Mouse (Mus musculus) hindbrain, embryonic 14.5 days (tissue): ENCODE data around the gene Aggf1. TPM values are rescaled to one million over a fixed set of nuclear protein-coding genes. Genes with fewer than 3 reads are reported as not detected.
A peak's percentile ranks its signal among the peaks of the same experiment; 100 is the strongest.
"Not testable (repeated sequence)": the region's sequence is repeated elsewhere in the genome, so short reads cannot be mapped to it uniquely, and the experiment has no call there.

Source experiments
- ATAC-seq: fragments of 200-750 bp; cut with Nextera tagmentation; 2 replicates; pipeline ENCODE4 v1.8.0; 2017; ENCODE audit warnings: moderate number of reproducible peaks, mild to moderate bottlenecking, moderate TSS enrichment, moderate library complexity; ENCODE audit not compliant: low FRiP score
- DNase-seq: peaks from one replicate; pipeline ENCODE4 v3.0.0-alpha.2; 2015; ENCODE audit warnings: low spot score
- H3K27ac ChIP-seq: fragments of 300-500 bp; sonication (generic); 2 replicates; pipeline ENCODE4 v1.5.1; 2014; ENCODE audit warnings: mild to moderate bottlenecking, moderate library complexity
- H3K27me3 ChIP-seq: fragments of 300-500 bp; sonication (generic); 2 replicates; pipeline ENCODE4 v1.6.1; 2014; ENCODE audit warnings: mild to moderate bottlenecking, low read length, mixed read lengths; ENCODE audit not compliant: control insufficient read depth, insufficient read depth
- H3K36me3 ChIP-seq: fragments of 300-500 bp; sonication (generic); replicated peaks from 2 replicates; pipeline ENCODE4 v1.6.1; 2014; ENCODE audit not compliant: control insufficient read depth, insufficient read depth
- H3K4me1 ChIP-seq: fragments of 300-500 bp; sonication (generic); replicated peaks from 2 replicates; pipeline ENCODE4 v1.6.1; 2014; ENCODE audit warnings: antibody characterized with exemption, low read length, mixed read lengths; ENCODE audit not compliant: control insufficient read depth, insufficient read depth
- H3K4me2 ChIP-seq: fragments of 300-500 bp; sonication (generic); replicated peaks from 2 replicates; pipeline ENCODE4 v1.6.1; 2014; ENCODE audit warnings: mild to moderate bottlenecking, moderate library complexity
- H3K4me3 ChIP-seq: fragments of 300-500 bp; sonication (generic); replicated peaks from 2 replicates; pipeline ENCODE4 v1.5.1; 2014; ENCODE audit warnings: mild to moderate bottlenecking, low read length
- H3K9ac ChIP-seq: fragments of 300-500 bp; sonication (generic); 2 replicates; pipeline ENCODE4 v1.6.1; 2014
- H3K9me3 ChIP-seq: fragments of 300-500 bp; sonication (generic); 2 replicates; pipeline ENCODE4 v1.6.1; 2016; ENCODE audit warnings: low read length; ENCODE audit not compliant: control insufficient read depth
- WGBS: fragments of 180-500 bp; shearing (Covaris S2); extraction: QIAGEN DNeasy Blood & Tissue Kit; methylation state at CpG from one replicate; pipeline ENCODE4 v1.1.7; 2014; 5-methylcytosine and 5-hydroxymethylcytosine counted together
- polyA plus RNA-seq: library from polyadenylated mRNA; unstranded; fragments of >200 nt; fragmentation: Nextera tagmentation; extraction: Ambion mirVana; gene quantifications from 2 replicates; pipeline ENCODE4 v1.2.1, GENCODE M21; 2014

The Aggf1 gene
- polyA plus RNA-seq, 1 experiment from 2014 or later = 34.6 TPM

DNA sequence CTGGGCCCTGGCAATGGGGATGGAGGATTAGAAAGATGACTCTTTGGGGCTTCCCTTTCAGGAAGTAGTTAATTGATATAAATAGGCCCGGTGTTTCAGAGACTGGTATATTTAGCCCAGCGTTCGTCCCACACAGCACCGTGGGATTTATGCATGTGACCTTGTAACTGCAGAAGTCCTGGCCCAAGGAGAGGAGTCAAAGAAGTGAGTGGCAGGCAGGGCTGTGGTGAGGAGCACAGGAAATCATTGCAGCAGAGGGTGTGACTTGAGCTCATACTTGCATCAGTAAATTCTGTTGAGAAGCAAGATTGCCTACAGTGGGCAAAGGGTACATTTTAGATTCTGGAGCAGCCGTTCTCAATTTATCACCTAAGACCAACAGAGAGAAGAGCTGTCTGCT, 7.3 kb upstream of the Aggf1 start:
- Histone ChIP-seq H3K4me1 (no peaks in the 10 kb centered on the region), H3K4me3 (no peak overlapping the region), H3K36me3 (no peaks in the 10 kb centered on the region), H3K4me2 (no peak overlapping the region), H3K9me3 (no peaks in the 10 kb centered on the region), H3K27ac (no peak overlapping the region), H3K9ac (no peak overlapping the region), H3K27me3 (no peaks in the 10 kb centered on the region)
- 90% methylated on average over 5 of the region's 5 CpGs for WGBS
- DNase-seq = no peak
- no peak for ATAC-seq

DNA sequence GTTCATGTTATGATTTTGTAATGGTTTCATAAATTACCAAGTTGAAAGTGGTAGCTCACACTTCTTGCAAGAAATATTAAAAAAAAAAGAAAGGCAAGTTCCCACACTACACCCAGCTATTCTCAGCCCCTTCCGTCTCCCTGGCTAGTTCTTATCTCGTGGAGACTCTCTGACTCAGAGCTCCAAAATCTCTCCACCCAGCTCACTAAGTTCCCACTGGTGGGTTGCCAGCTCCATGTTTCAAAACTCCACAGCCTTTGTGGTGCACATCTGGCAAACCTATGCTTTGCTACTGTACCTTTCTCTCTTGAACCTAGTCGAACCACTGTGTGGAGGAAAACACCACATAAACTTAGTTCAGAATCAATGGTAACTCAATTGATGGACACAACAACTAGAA, 3.5 kb upstream of the Aggf1 start:
- Histone ChIP-seq H3K4me3 (no peak overlapping the region), H3K9me3 (no peaks in the 10 kb centered on the region), H3K4me2 (no peak overlapping the region), H3K9ac (no peak overlapping the region), H3K36me3 (no peaks in the 10 kb centered on the region), H3K27me3 (no peaks in the 10 kb centered on the region), H3K27ac (no peak overlapping the region), H3K4me1 (peaks cover 8% of the 10 kb centered on the region)
- WGBS = 88% methylated on average over 3 of the region's 3 CpGs
- DNase-seq (no peak), ATAC-seq (no peak)

DNA sequence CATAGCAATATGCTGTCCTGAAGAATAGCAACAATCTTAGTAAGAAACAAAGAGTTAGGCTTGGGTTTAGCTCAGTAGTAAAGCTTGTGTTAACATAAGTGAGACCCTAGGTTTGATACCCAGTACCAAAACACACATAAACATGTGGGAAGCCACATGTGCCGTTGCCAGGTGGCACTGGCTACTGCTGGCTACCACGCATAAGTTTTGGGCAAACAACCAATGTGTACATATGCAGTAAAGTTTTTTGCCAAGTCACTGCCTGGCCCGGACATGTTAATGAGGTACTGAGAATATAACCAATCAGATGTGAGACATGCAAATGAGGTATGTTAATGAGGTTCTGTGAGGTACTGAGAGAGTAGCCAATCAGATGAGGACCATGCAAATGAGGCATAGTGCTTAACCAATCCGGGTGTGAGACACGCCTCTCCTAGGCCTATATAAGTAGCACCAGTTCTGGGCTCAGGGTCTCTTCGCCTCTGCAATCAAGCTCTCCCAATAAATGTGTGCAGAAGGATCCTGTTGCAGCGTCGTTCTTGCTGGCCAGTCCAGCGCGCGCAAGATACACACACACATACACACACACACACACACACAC, 1.6 kb upstream of the Aggf1 start:
- H3K4me2 ChIP-seq, ATAC-seq, H3K36me3 ChIP-seq, H3K9ac ChIP-seq, H3K9me3 ChIP-seq, DNase-seq, H3K27me3 ChIP-seq, H3K27ac ChIP-seq, H3K4me3 ChIP-seq: not testable (repeated sequence)
- 97% methylated on average over 11 of the region's 11 CpGs for WGBS
- H3K4me1 ChIP-seq = peaks cover 13% of the 10 kb centered on the region

DNA sequence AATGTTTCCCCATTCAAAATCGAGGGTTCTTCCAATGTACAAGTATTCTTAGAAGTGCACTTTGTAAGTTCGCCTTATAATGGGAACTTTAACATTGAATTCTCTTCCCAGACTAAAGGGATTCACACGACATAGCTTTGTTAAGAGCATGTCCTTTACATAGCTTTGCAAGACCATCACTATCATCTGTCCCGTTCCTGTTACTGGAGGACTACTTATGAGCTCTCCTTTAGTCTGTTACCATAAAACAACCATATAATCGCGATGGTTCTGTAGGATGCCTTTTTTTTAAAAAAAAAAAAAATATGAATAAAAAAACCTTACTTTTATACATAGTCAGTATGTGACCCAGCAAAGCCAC, 382 bp upstream of the Aggf1 start:
- DNase-seq (no peak), ATAC-seq (peak; percentile 44)
- H3K4me3 ChIP-seq = peak overlapping the region; percentile 100
- peaks cover 13% of the 10 kb centered on the region for H3K4me1 ChIP-seq
- WGBS = 31% methylated on average over 6 of the region's 6 CpGs
- H3K36me3 ChIP-seq = peaks cover 12% of the 10 kb centered on the region
- H3K27ac ChIP-seq = peak overlapping the region; percentile 52
- H3K27me3 ChIP-seq = no peaks in the 10 kb centered on the region
- H3K4me2 ChIP-seq = peak overlapping the region; percentile 93
- H3K9me3 ChIP-seq = no peaks in the 10 kb centered on the region
- H3K9ac ChIP-seq = peak overlapping the region; percentile 86

DNA sequence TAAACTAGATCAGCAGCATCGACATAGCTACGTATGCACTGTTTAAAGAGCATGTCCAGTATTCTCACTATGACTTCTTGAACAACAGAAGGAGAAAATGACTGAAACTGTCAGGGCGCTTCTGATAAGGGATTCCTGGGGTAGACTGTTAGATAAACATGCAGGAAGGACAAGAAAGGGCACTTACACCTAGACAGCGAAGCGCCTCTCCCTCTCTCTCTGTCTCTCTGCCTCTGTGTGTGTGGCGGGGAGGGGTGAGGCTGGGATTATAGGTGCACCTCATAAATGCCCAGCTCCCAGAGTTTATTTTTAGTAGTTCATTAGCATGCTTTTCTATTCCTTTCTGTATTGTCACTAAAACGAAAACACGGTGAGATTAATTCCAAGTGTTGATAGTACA, 8.8 kb downstream of the Aggf1 start:
- no peak overlapping the region for H3K4me3 ChIP-seq
- WGBS = 98% methylated on average over 8 of the region's 8 CpGs

DNA sequence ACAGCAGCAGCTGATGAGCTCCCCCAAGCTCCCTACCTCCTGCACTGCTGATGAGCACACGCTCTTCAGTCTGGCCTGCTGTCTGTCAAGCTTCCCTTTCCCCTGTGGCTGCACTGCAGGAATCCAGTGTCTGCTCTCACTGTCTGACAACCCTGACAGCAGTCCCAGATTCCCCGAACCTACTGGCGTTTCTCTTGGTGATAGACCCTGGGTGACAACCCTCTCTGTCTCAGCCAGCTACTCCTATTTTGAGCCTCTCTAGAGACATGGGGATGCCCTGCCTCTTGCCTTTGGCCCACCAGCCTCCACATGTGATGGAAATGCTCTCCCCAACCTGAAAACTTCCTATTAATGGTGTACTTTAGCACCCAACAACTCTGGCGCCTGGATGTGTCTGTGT, 11.7 kb downstream of the Aggf1 start:
- Histone ChIP-seq H3K4me3 (no peak overlapping the region), H3K9me3 (no peaks in the 10 kb centered on the region), H3K4me2 (no peak overlapping the region), H3K9ac (no peak overlapping the region), H3K27ac (no peak overlapping the region), H3K4me1 (no peaks in the 10 kb centered on the region), H3K27me3 (no peaks in the 10 kb centered on the region), H3K36me3 (peaks cover 87% of the 10 kb centered on the region)
- ATAC-seq (no peak), DNase-seq (no peak)
- 78% methylated on average over 4 of the region's 4 CpGs for WGBS

More for the DNA sequence above, 8.8 kb downstream of the Aggf1 start:
- H3K9me3 ChIP-seq = no peaks in the 10 kb centered on the region
- H3K9ac ChIP-seq = no peak overlapping the region
- H3K27me3 ChIP-seq = no peaks in the 10 kb centered on the region
- DNase-seq = no peak
- no peak for ATAC-seq
- peaks cover 90% of the 10 kb centered on the region for H3K36me3 ChIP-seq
- H3K4me2 ChIP-seq = no peak overlapping the region
- no peak overlapping the region for H3K27ac ChIP-seq
- no peaks in the 10 kb centered on the region for H3K4me1 ChIP-seq

DNA sequence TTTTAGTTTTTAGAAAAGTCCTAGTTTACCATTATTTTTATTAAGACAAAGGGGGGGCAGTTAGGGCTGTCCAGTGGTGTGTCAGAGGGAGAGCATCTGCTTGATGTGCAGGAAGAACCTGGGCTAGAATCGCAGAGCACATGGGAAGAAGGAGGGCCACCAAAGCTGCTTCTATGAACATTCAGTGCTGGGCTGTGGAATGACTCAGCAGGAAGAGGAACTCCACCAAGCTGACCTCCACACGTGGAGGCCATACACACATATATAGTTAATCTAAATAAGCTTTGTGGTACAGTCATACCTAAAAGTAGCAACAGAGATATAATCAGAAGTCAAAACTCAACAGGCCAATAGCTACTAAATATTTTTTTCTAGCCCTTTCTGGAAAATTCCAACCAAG, 16.9 kb downstream of the Aggf1 start:
- no peak for ATAC-seq
- WGBS = 91% methylated on average over 2 of the region's 2 CpGs
- Histone ChIP-seq H3K4me1 (no peaks in the 10 kb centered on the region), H3K27me3 (no peaks in the 10 kb centered on the region), H3K36me3 (peaks cover 96% of the 10 kb centered on the region), H3K27ac (no peak overlapping the region), H3K9ac (no peak overlapping the region), H3K4me3 (no peak overlapping the region), H3K9me3 (no peaks in the 10 kb centered on the region), H3K4me2 (no peak overlapping the region)
- DNase-seq = no peak

DNA sequence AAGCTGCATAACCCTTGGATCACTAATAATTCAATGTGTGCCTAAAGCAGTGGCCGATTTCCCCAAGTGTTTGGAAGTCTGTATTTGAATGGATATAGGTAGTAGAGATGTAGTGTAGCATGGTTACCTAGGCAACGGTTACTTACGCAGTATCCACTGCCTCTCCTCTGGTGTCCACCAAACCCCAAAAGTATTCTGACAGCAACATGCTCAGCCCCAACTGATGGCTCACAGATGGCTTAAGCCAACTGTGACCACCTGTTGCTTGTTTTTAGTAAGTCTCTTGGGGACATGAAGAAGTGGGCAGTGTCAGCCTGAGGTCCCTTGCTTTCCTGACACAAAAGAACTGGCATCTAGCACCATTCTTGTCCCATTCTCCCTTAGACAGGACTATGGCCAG, 26.7 kb downstream of the Aggf1 start:
- H3K4me2 ChIP-seq = no peak overlapping the region
- ATAC-seq = no peak
- H3K36me3 ChIP-seq = peaks cover 39% of the 10 kb centered on the region
- H3K9me3 ChIP-seq = no peaks in the 10 kb centered on the region
- no peaks in the 10 kb centered on the region for H3K4me1 ChIP-seq
- WGBS = 84% methylated on average over 3 of the region's 3 CpGs
- no peak overlapping the region for H3K4me3 ChIP-seq
- H3K27ac ChIP-seq = no peak overlapping the region
- H3K27me3 ChIP-seq = no peaks in the 10 kb centered on the region
- DNase-seq = no peak
- H3K9ac ChIP-seq = no peak overlapping the region

DNA sequence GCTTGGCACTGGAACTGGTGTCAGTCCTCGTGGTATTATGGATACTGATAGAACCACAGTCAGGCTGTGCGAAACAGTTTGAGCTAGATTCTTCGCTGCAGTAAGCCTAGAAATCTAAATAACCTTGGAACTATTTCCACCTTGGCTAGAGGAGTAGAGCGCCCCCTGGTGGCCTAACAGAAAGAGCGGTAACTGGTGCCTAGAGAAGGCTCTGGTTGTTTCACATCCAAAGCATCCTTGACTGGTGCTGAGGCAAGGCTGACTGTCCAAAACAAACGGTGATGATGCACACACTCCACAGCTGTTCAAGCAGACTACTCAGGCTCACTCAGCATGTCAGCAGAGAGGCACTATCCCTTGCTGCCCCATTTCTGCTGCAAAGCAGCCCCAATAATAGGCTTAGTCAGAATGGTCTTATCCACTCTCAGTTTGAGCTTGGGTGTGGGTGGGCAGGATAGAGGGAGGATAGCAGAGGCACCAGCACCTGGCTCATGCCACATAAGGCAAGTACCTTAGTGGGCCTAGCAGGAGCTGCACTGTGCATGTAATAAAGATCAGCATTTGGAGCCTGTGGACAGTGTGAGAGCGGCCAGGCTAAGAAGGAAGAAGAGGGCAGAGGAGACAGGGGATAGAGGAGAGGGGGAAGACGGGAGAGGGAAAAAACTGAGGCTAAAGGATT, 28.0 kb downstream of the Aggf1 start:
- peak; percentile 77 for ATAC-seq
- H3K9ac ChIP-seq = no peak overlapping the region
- peaks cover 28% of the 10 kb centered on the region for H3K36me3 ChIP-seq
- no peaks in the 10 kb centered on the region for H3K27me3 ChIP-seq
- H3K4me1 ChIP-seq = no peaks in the 10 kb centered on the region
- WGBS = 32% methylated on average over 8 of the region's 8 CpGs
- H3K4me3 ChIP-seq = no peak overlapping the region
- no peak overlapping the region for H3K4me2 ChIP-seq
- H3K9me3 ChIP-seq = no peaks in the 10 kb centered on the region
- no peak overlapping the region for H3K27ac ChIP-seq
- DNase-seq = peak; percentile 90

DNA sequence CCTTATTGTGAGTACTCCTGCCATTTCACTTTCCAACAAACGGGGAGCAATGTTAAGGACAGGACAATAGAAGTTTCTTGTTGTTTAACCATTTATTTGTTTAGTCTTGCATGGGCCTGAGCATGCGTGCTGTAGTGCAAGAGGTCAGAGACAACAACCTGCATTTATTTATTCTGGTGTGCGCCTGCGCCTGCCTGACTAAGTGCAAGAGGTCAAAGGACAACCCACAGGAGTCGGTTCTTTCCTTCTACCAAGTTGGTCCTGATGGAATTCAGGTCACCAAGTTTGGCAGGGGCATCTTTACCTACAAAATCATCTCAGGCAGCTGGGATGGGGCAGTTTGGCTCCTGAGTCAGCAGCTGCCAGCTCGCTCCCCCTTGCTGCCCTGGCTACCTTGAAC, 29.3 kb downstream of the Aggf1 start:
- no peak overlapping the region for H3K9ac ChIP-seq
- H3K9me3 ChIP-seq = no peaks in the 10 kb centered on the region
- peaks cover 15% of the 10 kb centered on the region for H3K36me3 ChIP-seq
- no peaks in the 10 kb centered on the region for H3K4me1 ChIP-seq
- DNase-seq = no peak
- H3K27me3 ChIP-seq = no peaks in the 10 kb centered on the region
- no peak overlapping the region for H3K4me3 ChIP-seq
- no peak for ATAC-seq
- 67% methylated on average over 6 of the region's 6 CpGs for WGBS
- no peak overlapping the region for H3K4me2 ChIP-seq
- no peak overlapping the region for H3K27ac ChIP-seq
